Mouse (Mus musculus) lung, embryonic 16.5 days (tissue): Measurements from ENCODE around the gene Fry. TPM values are rescaled to one million over a fixed set of nuclear protein-coding genes. Genes with fewer than 3 reads are reported as not detected.
A peak's percentile ranks its signal among the peaks of the same experiment; 100 is the strongest.

Experiments
- ATAC-seq: fragments of 200-750 bp; cut with Nextera tagmentation; 2 replicates; pipeline ENCODE4 v1.8.0; 2017; ENCODE audit warnings: low read depth, mild to moderate bottlenecking, moderate library complexity
- H3K27ac ChIP-seq: fragments of 300-500 bp; sonication (generic); 2 replicates; pipeline ENCODE4 v1.5.1; 2014; ENCODE audit warnings: mild to moderate bottlenecking, control low read depth, low read length
- H3K27me3 ChIP-seq: fragments of 300-500 bp; sonication (generic); 2 replicates; pipeline ENCODE4 v1.6.1; 2014; ENCODE audit warnings: low read depth, low read length, mixed read lengths; ENCODE audit not compliant: control insufficient read depth, insufficient read depth
- H3K36me3 ChIP-seq: fragments of 300-500 bp; sonication (generic); 2 replicates; pipeline ENCODE4 v1.6.1; 2014; ENCODE audit warnings: low read length; ENCODE audit not compliant: control insufficient read depth, insufficient read depth
- H3K4me1 ChIP-seq: fragments of 300-500 bp; sonication (generic); replicated peaks from 2 replicates; pipeline ENCODE4 v1.6.1; 2014; ENCODE audit warnings: low read length, mixed read lengths; ENCODE audit not compliant: control insufficient read depth, insufficient read depth
- H3K4me2 ChIP-seq: fragments of 300-500 bp; sonication (generic); 2 replicates; pipeline ENCODE4 v1.6.1; 2014; ENCODE audit warnings: low read depth, low read length, control low read depth
- H3K4me3 ChIP-seq: fragments of 300-500 bp; sonication (generic); 2 replicates; pipeline ENCODE4 v1.5.1; 2014; ENCODE audit warnings: mild to moderate bottlenecking, low read length, control low read depth
- H3K9ac ChIP-seq: fragments of 300-500 bp; sonication (generic); 2 replicates; pipeline ENCODE4 v1.6.1; 2014; ENCODE audit warnings: low read length, control low read depth
- H3K9me3 ChIP-seq: fragments of 300-500 bp; sonication (generic); 2 replicates; pipeline ENCODE4 v1.6.1; 2016; ENCODE audit warnings: low read length; ENCODE audit not compliant: control insufficient read depth
- WGBS: fragments of 180-500 bp; shearing (Covaris S2); extraction: QIAGEN DNeasy Blood & Tissue Kit; methylation state at CpG from one replicate; pipeline ENCODE4 v1.1.7; 2014; 5-methylcytosine and 5-hydroxymethylcytosine counted together
- polyA plus RNA-seq: library from polyadenylated mRNA; unstranded; fragments of >200 nt; fragmentation: Nextera tagmentation; extraction: Ambion mirVana; gene quantifications from 2 replicates; pipeline ENCODE4 v1.2.1, GENCODE M21; 2015

Fry gene
- polyA plus RNA-seq, 1 experiment from 2014 or later: 8.9 TPM

DNA sequence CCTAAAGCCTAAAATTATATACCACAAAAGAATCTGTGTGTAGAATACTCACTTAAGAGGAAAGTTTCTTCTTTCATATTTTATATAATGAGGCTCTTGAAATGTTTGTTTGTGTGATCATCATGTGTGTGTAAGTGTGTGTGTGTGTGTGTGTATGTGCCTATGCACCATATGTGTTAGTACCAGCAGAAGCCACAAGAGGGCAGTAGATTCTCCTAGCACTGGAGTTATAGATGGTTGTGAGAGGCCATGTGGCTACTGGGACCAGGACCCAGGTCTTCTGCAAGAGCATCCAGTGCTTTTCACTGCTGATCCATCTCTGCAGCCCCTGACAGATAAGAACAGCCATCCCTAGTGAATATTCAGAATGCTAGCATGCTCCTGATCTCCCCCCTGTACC is 118.2 kb downstream of the Fry start:
- Histone ChIP-seq H3K36me3 (no peaks in the 10 kb centered on the region), H3K27me3 (no peaks in the 10 kb centered on the region), H3K4me2 (no peak overlapping the region), H3K4me3 (no peak overlapping the region), H3K9ac (no peak overlapping the region), H3K4me1 (no peaks in the 10 kb centered on the region), H3K9me3 (no peaks in the 10 kb centered on the region), H3K27ac (no peak overlapping the region)
- ATAC-seq: no peak

DNA sequence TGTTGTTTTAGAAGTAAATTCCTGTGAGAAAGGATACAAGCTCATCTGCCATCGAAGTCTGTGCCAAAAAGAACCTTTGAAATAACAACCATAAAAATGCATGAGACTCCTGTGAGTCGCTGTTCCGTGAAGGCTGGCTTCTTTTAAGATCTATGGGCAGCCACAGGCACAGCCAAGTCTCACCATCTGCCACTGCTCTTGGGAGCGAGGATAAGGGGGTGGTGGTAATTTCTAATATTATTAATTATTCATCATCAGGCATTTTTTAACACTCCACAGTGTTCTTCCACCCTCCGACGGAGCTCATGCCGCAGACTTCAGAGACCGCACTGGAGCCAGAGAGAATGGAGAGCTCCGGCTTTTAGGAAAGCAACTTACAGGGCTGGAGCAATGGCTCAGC is 123.2 kb downstream of the Fry start:
- Histone ChIP-seq H3K27me3 (no peaks in the 10 kb centered on the region), H3K4me1 (no peaks in the 10 kb centered on the region), H3K4me3 (no peak overlapping the region), H3K9ac (no peak overlapping the region), H3K27ac (no peak overlapping the region), H3K36me3 (no peaks in the 10 kb centered on the region), H3K4me2 (no peak overlapping the region), H3K9me3 (no peaks in the 10 kb centered on the region)
- ATAC-seq: no peak
- 90% methylated on average over 9 of the region's 9 CpGs for WGBS

DNA sequence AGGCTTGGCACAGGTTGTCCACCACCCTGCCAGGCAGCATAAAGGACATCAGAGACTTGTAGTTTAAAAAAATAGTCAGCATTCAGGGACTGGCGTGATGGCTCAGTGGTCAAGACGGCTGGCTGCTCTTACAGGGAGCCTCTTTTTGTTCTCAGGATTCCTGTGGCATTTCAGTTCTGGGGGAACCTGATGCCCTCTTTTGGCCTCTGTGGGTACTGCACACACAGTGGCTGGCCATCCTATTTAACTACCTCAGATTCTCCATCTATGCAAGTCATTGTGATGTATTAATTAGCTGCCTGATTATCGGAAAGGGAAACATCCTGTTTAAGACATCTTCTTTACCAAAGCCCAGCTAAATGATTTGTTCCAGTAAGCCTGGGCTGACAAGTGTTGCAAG is 128.3 kb downstream of the Fry start:
- Histone ChIP-seq H3K36me3 (no peaks in the 10 kb centered on the region), H3K9ac (no peak overlapping the region), H3K9me3 (no peaks in the 10 kb centered on the region), H3K4me3 (no peak overlapping the region), H3K27ac (no peak overlapping the region), H3K4me1 (no peaks in the 10 kb centered on the region), H3K4me2 (no peak overlapping the region), H3K27me3 (no peaks in the 10 kb centered on the region)
- 83% methylated on average over 3 of the region's 3 CpGs for WGBS
- ATAC-seq: no peak

DNA sequence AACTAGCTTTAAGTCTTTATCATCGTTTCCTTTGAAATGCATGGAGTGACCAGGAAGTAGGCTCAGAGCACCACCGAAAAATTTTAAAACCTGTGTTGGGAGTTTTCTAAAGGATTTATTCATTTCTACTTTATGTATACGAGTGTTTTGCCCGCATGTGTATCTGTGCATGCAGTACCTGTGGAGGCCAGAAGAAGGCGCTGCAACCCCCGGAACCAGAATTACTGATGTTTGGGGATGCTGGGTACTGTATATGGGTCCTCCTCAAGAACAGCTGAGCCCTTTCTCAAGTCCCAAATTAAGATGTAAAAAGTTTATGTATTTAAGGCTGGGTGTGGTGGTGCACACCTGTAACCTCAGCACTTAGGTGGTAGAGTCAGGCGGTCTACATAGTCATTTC is 139.3 kb downstream of the Fry start:
- Histone ChIP-seq H3K27me3 (no peaks in the 10 kb centered on the region), H3K4me3 (no peak overlapping the region), H3K4me2 (no peak overlapping the region), H3K27ac (no peak overlapping the region), H3K4me1 (peaks cover 11% of the 10 kb centered on the region; the same call in 1 of the 2 replicates), H3K9ac (no peak overlapping the region), H3K9me3 (no peaks in the 10 kb centered on the region), H3K36me3 (no peaks in the 10 kb centered on the region)
- WGBS: 75% methylated on average over 7 of the region's 7 CpGs
- no peak for ATAC-seq

DNA sequence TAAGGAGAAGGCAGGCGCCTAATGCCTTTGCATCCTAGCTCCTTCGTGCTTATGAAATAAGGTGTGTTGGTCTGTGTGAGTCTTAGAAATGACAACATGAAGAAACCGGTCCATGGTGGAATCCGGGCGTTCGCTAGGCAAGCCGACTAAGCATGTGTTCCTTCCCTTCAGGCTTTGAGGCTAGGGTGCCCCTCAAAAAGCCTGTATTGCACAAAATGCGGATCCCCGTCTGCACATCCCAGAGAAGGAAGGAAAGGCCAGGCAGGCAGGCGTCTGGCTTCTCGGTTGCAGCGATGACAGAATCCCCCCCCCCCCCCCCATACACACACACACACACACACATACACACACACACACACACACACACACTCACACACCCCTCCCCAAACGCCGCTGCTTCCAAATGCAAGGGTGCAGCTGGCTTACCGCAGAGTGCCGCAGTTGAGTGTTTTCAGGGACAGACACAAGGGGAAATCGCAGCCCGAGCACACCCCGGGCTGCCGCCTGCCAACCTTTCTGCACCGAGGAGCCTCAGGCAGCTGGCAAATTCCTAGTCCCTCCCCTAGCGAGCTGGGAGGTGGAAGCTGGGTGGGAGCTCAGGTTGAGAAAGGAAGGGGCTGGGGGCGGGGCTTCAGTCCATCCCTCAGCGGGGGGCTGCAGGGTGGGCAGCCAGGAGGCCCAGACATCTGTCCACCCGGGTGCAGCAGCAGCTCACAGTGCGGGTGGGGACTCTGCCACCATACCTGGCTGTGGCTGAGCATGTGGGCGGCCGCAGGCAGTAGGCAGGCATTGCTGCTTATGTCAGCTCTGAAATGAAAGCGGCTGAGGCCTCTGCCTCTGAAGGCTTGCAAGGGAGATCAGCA is 141.0 kb downstream of the Fry start:
- WGBS: 1% methylated on average over 25 of the region's 29 CpGs
- Histone ChIP-seq H3K27me3 (no peaks in the 10 kb centered on the region), H3K4me1 (peaks cover 11% of the 10 kb centered on the region; the same call in 1 of the 2 replicates), H3K4me2 (peak overlapping the region; percentile 75), H3K9ac (peak overlapping the region; percentile 60), H3K36me3 (no peaks in the 10 kb centered on the region), H3K27ac (no peak overlapping the region), H3K9me3 (no peaks in the 10 kb centered on the region), H3K4me3 (peak overlapping the region; percentile 47)
- peak; percentile 76 for ATAC-seq

DNA sequence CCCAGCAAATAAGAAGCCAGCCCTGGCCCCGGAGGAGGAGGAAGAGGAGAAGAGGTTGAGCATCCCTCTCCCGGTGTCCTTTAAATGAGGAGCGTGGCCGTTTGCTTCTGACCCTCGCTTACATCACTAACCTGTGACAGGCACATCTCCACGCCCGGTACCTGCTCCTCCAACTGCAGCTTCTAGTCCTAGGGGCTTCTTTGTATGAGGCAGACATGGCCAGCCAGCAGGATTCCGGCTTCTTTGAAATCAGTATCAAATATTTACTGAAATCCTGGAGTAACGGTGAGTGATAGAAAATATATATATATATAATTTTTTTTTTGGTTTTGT is 141.6 kb downstream of the Fry start:
- Histone ChIP-seq H3K9me3 (no peaks in the 10 kb centered on the region), H3K4me3 (peak overlapping the region; percentile 47), H3K27ac (no peak overlapping the region), H3K27me3 (no peaks in the 10 kb centered on the region), H3K4me1 (peaks cover 11% of the 10 kb centered on the region; the same call in 1 of the 2 replicates), H3K4me2 (peak overlapping the region; percentile 75), H3K36me3 (no peaks in the 10 kb centered on the region), H3K9ac (peak overlapping the region; percentile 60)
- WGBS: 22% methylated on average over 9 of the region's 9 CpGs
- ATAC-seq: no peak

DNA sequence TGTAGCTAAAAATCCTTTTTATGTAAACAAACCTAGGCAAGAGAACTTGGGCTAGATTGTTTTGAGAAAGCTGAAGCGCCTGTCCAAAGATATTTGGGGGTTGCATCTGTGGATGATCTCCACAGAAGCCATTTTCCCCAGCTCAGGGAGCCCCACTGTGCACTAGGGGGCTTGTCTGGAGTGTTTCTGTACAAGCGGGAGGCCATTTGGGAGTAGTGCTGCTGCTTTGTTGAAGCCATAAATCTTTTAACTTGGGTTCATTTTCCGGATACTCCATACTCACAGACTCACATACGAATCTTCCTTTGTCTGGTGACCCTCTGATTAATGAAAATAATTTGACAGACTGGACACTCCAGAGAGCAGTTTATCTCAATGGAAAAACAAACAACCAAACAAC is 142.9 kb downstream of the Fry start:
- ATAC-seq: no peak
- 48% methylated on average over 4 of the region's 4 CpGs for WGBS
- H3K27me3 ChIP-seq: no peaks in the 10 kb centered on the region
- no peaks in the 10 kb centered on the region for H3K36me3 ChIP-seq
- no peak overlapping the region for H3K9ac ChIP-seq
- no peaks in the 10 kb centered on the region for H3K9me3 ChIP-seq
- no peak overlapping the region for H3K4me2 ChIP-seq
- no peak overlapping the region for H3K4me3 ChIP-seq
- peaks cover 11% of the 10 kb centered on the region; the same call in 1 of the 2 replicates for H3K4me1 ChIP-seq
- H3K27ac ChIP-seq: no peak overlapping the region

DNA sequence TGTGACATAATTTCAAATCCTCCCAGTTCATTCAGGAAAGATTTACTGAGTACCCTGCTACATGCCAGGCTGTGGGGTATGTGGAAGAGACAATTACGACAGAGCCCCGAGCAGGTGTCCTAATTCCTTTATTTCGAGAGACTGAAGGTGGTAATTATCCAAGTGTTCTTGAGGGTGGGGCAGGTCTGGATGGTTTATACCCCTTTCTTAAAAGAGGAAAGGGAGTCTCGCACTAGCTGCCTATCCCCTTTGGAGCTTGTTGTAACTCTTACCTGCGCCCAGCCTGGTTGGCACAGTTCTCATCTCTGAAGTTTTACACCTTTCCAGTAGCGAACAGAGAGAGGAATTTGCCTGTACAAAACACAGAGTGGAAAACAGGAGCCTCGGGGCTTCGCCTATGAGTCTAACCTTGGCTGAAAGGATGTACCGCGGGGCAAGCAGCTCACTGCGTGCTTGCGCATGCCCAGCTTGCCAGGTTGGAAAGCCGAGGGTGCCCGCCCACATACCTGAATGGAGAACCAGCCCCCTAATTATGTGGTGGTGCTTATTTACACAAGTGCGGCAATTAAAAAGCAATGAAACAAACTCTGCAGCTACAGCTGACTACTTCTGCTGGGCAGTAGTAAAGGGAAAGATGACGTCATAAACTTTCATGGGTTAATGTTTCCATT is 143.7 kb downstream of the Fry start:
- no peak overlapping the region for H3K9ac ChIP-seq
- H3K27ac ChIP-seq: no peak overlapping the region
- no peak overlapping the region for H3K4me2 ChIP-seq
- no peaks in the 10 kb centered on the region for H3K27me3 ChIP-seq
- H3K36me3 ChIP-seq: no peaks in the 10 kb centered on the region
- H3K4me3 ChIP-seq: no peak overlapping the region
- no peaks in the 10 kb centered on the region for H3K9me3 ChIP-seq
- ATAC-seq: no peak
- WGBS: 82% methylated on average over 16 of the region's 16 CpGs
- peaks cover 11% of the 10 kb centered on the region; the same call in 1 of the 2 replicates for H3K4me1 ChIP-seq

DNA sequence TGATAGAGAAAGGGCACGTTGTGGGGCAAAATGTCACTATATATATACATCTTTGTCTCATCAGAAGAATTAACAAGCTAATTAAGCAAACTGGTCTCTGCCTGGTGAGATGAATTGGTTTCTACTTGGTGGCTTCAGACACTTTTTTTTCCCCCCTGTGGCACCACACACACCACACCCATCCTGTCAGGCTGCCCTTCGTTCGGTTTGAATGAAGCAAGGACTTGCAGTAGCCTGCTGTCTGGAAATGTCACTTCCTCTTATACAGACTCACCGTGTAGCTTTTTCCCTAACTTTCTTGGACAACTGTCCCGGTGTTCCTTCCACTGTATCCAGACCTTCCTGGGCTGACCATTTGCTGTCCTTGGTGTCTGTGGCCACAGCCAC is 144.3 kb downstream of the Fry start:
- no peak overlapping the region for H3K4me3 ChIP-seq
- peaks cover 11% of the 10 kb centered on the region; the same call in 1 of the 2 replicates for H3K4me1 ChIP-seq
- H3K27me3 ChIP-seq: no peaks in the 10 kb centered on the region
- no peaks in the 10 kb centered on the region for H3K9me3 ChIP-seq
- no peaks in the 10 kb centered on the region for H3K36me3 ChIP-seq
- H3K4me2 ChIP-seq: no peak overlapping the region
- H3K27ac ChIP-seq: no peak overlapping the region
- 40% methylated on average over 5 of the region's 5 CpGs for WGBS
- ATAC-seq: no peak
- H3K9ac ChIP-seq: no peak overlapping the region
